Mouse (Mus musculus) mouse trophoblast stem cell (cell line): ENCODE measurements around the gene Dpf2.

Experiments
- in situ Hi-C, 2 experiments: fragments of 300-500 bp; cut with MseI, MboI; formaldehyde crosslinking; loops; 2 replicates in 1 of 2; 3 replicates in 1 of 2; pipeline ENCODE4 v1.15.1; 2025

Gene Dpf2

DNA sequence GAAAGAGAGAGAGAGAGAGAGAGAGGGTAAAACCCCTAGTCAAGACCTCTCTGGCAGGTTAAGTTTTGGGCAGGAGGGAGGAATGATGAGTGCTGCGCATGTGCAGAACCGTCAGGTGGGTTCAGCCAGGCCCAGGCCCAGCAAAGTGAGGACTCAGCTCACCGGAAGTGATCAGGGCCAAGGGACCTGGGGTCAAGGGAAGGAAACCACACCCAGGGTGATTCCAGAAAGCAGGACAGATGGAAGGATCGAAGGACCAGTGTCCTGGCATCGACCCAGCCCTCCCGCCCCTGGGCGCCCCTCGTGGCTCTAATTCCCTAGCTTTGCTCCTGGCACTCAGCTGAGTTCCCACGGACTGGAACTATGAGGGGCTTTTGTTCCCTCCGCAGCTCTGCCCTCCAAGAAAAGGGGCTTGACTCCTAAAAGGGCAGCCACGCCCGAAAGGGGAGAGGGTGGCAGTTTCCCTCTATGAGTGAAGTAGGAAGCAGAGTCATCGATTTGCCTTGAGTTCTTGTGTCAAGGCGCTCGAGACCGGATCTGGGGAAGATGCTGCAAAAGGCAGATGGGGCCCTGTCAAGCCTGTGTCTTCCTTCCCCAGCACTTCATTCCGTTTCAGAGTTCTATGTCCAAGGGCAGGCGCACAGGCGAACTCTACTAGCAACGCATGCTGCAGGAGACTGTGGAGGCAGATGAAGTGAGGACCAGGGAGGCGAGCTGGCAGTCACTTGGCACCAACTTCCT is 24.5 kb upstream of the Dpf2 start:
- in situ Hi-C loops = no loop called here

DNA sequence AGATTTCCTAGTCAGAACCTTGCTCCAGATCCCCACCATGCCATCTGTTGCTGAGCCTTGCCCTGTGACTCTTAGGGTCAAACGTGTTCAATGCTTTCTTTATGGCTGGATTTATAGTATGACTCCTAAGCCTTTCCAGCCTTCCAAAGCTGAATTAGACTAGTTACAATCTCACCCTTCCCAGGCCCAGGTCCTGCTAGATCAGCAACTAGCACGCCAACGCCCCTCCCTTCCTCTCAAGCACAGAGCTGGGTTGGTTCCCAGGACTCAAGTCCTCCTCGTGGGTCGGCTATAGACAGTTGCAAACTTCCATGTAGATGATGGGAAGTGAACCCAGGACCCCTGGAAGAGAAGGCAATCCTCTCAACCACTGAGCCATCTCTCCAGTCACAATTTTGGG is 22.9 kb upstream of the Dpf2 start:
- in situ Hi-C loops = no loop called here

DNA sequence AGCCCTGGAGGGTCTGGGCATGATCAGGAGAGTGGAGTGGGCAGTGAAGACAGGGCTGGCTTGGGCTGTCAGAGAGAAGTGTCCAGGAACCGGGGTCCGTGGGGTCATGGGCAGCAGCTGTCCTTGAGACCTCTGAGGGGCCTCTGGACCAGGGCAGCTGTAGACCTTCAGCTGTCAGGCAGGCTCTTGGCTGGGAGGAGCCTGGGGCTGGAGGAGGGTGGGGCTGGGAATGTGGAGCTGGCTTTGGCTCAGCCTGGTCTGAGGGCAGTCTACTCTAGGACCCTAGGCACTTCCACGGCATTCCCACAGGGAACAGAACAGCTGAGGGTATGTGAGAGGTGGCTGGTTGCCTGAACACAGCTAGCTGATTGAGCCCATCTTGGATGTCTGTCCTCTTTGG is 22.5 kb upstream of the Dpf2 start:
- in situ Hi-C loops = no loop called here

DNA sequence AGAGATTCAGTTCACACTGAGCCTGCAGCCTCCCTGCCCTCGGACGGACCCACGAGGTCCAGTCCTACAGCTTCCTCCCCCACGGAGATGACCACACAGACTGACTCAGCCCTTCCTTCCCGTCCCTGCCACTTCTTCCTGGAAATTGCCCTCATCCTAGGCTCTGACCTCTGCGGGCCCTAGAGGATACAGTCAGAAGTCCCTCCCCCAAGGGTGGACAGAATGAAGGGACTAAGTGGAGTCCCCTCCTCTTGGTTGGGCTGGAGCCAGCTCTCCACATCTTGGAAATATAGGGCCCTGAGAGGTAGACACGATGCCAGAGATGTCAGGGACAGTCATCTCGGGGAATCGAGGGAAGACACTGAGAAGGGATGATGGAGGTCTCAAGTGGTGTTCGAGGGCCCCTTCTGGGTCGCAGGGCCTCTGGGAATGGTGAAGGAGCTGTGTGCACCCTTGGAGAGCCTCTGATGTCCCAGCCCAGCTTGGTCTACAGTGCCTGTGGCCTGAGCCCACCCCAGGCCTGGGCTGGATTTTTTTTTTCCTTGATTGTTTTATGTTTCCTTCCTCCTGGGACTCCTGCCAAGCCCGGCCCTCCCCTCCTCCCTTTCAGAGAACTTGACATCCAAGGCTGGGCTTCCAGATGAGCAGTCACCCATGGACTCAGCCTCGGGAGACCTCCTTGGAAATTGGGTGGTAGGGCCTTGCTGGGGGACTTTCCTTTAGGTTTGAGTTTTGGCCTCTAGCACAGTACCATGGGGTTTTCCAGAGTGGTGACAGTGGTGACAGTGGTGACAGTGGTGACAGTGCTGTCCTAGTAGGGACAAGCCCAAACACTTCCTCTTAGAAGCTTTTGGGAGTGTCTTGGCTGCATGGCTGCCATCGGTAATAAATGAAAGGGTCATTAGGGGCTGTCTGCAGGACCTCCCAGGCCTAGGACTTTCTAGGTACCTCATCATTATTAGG is 17.1 kb upstream of the Dpf2 start:
- in situ Hi-C loops = no loop called here

DNA sequence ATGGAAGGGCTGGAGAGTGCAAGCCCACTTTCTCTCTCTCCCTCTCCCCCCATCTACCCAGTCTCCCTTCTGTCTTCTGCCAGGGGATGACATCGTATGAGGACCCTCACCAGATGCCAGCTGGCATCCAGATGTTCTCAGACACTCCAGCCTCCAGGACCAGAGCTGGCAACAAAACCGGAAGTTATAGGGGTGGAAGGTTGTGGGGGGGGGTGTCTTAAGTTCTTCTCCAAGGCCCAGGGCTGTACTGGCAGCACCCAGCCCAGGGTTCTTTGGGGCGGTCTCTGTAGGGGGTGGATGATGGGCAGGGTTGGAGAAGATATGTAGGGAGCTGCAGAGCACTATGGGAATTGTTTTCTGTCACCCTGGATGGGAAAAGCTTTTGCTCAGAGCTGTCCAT is 15.7 kb upstream of the Dpf2 start:
- in situ Hi-C loops = no loop called here

DNA sequence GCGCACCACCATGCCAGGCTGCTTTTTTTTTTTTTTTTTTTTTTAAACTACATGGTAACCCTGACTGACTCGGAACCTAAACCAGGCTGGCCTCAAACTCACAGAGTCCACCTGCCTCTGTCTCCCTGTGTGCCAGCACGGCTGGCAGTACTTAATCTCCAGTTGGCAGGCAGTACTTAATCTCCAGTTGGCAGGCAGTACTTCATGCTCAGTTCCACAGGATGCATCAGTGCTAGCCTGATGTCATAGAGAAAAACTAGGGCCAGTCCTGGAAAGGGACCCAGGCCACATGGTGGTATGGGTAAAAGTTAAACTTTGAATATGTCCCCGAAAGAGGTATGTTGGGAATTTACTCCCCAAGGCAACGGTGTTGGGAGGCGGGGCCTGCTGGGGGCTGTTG is 15.3 kb upstream of the Dpf2 start:
- in situ Hi-C loops = no loop called here

DNA sequence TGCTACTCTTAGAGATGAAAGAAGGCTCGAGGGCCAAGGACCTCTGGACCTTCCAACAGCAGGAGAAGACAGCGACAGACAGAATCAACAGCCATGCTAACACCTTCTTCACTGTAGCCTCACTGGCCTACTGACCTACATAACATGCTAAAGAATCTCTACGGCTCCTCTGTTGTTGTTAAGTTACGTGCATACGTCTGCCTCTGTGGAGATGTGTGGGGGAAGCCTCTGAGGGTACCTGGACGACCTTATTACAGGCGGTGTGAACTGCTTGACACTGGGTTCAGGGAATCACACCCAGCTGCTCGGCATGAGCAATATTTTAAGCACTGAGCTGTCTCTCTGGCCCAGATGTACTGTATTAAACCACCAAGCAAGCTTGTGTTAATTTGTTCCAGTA is 14.7 kb upstream of the Dpf2 start:
- in situ Hi-C loops = no loop called here

DNA sequence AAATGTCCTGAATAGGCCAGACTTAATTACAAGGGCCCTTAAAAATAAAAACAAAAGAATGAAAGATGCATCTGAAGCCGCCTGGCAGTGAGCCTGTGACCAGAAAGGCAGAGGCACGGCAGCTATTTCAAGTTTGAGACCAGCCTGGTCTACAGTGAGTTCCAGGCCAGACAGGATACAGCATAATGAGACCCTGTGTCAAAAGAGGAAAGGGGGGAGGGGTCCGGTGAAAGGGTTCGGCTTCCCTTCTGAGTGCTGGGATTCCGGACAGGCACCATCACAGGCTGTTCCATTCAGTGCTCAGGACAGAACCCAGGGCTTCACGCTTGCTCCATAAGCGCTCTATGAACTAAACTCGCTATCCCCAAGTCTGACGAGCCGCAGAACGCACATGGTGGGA is 14.2 kb upstream of the Dpf2 start:
- in situ Hi-C loops = no loop called here

DNA sequence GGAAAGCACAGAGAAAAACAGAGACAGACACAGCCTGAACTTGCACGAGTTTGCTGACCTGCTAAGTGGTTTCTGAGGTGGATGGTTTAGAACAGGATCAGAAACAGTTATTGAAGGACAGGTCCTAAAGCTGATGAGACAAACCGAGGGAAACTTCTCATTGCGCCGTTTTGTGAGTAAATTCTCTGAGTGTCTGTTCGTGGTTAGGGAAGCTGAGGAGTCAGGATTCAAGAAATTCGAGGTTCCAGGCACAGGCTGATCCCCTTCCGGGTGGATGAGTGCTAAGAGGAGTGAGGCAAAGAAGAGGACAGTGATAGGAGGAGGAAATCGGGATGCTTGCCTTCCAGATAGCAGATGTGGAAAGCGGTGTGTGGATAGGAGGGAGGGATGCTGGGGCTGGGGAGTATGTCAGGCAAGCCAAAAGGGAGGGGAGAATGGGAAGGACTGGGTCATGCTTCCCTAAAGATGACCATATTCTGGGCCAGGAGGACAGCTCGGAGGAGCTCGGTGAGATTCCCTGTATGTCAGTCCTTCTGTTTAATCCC is 12.6 kb upstream of the Dpf2 start:
- in situ Hi-C loops = no loop called here

DNA sequence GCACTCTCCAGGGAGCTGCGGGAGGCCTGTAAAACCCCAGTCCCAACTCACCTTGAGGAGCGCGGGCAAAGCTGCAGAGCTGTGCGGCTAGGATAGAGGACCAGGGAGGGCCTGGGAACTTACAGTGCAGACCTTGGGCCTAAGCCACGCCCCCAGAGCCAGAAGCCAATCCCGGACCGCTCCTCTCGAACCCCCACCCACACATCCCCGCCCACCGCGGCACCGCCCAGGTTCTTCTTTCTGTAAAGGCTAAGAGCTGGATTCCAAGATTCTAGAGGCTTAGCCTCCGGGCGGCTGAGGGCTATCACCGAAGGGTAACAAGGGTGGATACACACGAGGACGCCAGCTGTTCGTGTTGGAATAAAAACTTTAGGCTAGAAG is 11.9 kb upstream of the Dpf2 start, which contains the start of gene Cdc42ep2:
Gene Cdc42ep2, minus strand, starts transcription at position 104 of the 381 bp plus-strand sequence.
- in situ Hi-C loops = loop anchor here (5.0 kb wide), 2 partner anchors 33 to 38 kb away; partner anchors contain the start of gene Pola2 (in 1 of the 2)

DNA sequence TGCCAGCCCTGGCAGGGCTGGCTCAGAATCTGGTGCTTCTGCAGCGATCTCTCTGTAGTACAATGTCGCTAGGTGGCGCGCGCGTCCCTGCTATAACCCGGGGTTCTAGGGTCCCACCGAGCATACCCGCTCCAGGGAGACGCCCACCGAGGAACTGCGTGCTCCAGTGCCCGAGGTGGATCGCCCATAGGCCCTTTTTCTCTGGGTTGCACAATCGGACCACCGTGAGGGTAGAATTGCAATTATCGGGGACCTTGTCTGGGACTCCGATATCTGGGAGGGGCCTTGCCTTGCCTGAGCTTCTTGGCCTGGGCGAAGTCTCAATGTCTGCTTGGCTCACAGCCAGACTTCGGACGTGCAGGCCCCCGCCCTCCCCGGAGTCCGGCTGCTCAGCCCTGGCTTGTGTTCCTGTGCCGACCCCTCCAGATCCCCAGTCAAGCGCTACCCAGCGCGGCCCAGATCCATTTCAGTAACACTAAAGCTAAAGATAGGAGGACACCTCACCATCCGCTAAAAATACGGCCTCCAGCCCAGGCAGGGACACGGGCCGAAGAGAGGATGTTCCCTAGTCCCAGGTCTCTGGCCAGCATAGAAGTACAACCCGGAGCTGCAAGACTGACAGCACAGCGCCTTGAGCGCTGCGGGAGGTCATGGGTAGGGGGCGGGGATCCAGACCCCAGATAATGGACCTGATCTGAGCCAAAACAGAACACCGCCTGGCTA is 11.3 kb upstream of the Dpf2 start:
- in situ Hi-C loops = loop anchor here (5.0 kb wide), 2 partner anchors 33 to 38 kb away; partner anchors contain the start of gene Pola2 (in 1 of the 2)

DNA sequence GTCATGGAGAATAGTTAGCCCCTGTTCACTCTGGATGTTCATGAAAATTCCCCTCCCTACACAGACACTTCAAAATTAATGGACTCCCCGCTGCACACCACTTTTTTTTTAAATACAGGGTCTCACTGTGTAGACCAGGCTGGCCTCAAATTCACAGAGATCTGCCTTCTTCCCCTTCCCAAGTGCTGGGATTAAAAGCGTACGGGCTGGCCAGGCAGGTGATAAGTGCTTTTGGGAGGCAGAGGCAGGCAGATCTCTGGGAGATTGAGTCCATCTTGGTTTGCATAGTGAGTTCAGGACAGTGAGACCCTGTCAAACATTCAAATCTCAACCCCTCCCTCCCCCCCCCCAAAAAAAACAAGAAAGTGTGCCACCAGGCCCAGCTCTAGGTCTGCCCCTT is 10.2 kb upstream of the Dpf2 start:
- in situ Hi-C loops = loop anchor here (5.0 kb wide), 2 partner anchors 34 to 39 kb away; partner anchors contain the start of gene Pola2 (in 1 of the 2)

DNA sequence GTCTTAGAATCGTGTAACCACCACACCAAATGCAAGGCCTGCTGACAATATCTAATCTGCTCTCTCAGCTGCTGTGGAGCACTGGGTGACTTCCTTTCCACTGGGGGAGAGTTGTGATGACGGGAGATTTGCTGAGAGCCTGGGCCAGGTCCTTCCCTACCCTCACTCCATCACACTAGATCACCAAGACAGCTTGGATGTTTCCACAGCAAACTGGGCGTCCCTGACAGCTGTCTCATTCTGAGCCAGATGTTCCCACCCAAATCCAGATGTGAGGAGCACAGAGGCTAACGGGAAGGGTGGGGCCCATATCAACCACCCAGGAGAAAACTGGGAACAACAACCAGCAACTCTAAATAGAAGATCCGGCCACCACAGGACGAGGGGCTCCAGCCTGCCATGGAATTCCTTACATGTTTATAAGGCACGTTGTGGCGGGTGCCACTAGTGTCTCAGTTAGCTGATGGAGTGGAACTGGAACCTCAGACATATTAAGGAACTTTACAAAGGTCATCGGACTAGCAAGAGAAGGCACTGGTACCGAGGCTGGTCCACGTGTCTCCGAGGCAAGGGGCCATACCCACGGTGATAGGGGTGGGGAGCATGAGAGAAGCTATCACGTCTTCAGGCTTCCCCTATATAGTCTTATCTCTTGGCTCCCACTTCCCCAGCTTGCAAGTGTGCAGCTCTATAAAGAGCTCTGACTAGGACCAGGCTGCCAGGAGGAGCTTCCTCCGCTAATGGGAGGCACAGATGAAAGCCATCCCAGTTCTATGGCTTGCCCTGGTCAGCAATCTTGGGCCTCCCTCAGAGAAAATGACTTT is 9.5 kb upstream of the Dpf2 start:
- in situ Hi-C loops = loop anchor here (5.0 kb wide), 2 partner anchors 35 to 40 kb away; partner anchors contain the start of gene Pola2 (in 1 of the 2)

DNA sequence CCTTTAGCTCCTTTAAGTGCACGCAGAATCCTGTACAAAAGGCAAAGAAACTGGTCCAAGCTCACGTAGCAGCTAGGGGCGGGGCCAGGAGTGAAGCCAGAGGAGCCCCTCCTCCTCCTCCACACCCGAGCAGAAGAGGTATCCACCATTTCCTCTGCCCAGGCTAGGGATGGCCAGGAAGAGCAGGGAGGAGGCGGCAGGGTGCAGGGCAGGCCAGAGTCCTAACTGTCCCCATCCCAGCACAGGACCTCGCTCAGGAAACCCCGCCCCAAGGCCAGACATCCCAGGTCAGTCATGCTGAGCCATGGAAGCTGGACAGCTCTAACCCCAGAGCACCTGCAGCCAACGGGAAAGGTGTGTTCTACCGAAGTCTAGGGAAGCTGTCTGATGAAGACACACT is 8.9 kb upstream of the Dpf2 start:
- in situ Hi-C loops = loop anchor here (5.0 kb wide), 2 partner anchors 36 to 41 kb away; partner anchors contain the start of gene Pola2 (in 1 of the 2)

DNA sequence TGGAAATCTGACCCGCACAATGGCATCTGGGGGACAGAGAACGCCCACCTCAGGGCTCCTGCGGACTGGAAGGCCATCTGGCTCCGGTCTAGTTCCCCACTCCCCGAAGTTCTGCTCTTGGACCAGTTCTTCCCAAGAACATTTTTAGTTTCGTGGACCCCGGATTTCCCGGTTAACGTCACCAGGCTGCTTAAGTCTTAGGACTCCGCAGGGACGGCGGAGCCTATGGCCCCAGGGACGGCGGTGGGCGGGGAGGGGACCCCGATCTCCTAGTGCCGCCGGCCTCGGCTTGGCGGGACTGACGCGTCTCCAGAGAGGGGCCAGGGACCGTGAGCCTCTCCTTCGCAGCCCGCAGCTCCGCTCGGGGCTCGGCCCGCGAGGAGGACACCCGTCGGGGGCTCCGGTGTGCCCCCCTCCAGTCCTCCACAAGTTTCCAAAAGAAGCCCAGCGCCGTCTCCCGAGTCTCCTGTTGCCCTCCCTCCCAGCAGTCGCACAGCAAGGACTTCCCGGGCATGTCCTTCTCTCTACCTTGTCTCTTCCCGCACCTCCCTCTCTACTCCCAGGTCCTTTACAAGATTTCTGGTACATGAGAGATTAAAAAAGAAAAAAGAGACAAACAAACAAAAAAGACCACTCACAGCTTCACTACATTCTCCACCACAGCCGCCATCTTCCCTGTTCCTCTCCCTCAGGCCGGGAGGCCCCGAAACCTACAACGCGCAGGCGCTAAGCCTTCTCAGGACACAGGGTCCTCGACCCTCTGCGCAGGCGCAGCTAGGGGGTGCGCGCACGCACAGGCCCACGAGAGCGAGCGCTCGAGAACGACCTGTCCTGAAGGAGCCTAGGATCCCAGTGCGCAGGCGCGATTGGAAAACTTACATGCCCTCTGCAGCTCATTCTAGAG is 455 bp downstream of the Dpf2 start:
- in situ Hi-C loops = no loop called here

DNA sequence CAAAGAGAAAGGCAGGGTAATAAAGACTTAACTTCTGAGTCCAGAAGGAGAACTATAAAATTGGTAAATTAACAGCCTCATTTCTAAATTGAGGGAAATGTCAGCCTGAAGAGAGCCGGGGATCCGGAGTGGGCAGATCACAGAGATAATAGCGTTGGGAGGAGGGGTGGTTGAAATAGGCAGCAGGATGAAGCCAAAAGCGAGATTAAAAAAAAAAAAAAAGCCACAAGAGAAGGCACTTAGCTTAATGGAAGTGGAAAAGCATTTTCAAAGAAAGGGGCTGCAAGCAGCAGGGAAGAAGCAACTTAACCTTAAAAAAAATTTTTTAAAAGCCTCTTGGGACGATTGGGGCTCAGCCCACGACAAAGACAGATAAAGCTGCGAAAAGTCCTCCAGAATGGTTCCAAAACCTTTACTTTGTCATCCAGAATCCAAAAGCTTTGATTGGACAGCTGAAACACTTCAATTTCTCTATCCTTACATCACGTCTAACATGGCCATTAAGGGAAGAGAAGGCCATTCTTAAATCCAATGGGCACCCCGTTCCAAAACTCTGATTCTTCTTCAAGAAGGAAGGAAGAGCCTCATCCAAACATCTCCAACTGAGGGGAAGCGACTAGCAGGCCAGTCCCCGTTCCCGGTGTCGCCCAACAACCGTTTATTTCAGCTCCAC is 1.2 kb downstream of the Dpf2 start:
- in situ Hi-C loops = no loop called here

DNA sequence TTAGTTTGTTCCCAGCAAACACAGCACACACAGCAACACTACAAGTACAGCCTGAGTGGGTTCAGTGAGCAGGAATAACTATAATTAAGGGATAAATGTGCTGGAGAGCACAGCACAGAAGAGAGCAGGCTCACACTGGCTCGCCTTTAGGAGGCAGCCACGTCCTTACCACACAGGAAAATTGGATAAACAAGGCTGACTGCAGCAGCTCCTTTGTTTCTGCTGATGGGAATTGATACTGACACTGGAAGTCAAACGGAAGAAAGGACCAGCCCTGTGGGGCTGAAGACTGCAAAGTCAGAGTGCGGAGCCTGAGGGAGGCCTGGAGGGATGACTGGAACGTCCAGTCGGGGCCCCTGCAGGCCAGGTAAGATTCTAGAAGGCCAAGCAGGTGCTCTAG is 2.6 kb downstream of the Dpf2 start:
- in situ Hi-C loops = no loop called here

DNA sequence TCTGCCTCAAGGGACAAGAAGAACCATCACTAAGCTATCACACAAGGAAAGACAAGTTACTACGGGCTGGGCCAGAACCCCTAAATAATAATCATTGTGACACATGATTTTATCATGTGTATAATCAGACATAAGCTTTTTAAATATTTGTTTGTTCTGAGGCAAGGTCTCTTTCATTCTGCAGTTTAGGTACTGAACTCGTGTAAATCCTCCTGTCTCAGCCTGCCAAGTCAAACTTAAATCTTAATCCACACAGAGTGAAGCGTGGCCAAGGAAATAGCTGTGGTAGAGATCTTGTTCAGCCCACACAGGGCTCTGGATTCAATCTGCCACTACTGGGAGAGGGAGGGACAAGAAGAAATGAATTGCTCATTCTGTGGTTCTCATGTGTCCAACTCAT is 5.5 kb downstream of the Dpf2 start:
- in situ Hi-C loops = no loop called here
